Mouse (Mus musculus) adrenal gland, postnatal 0 days (tissue): ENCODE data around the gene Hist1h2an. TPM values are rescaled to one million over a fixed set of nuclear protein-coding genes. Genes with fewer than 3 reads are reported as not detected.

ENCODE experiments used
- microRNA-seq: library from miRNA; unstranded; fragments of <30 nt; microRNA quantifications from one replicate; pipeline ENCODE4, GENCODE M21; 2016; ENCODE audit warnings: borderline replicate concordance; ENCODE audit not compliant: insufficient number of aligned reads
- polyA plus RNA-seq: library from polyadenylated mRNA; unstranded; fragments of >200 nt; fragmentation: Nextera tagmentation; extraction: Ambion mirVana; gene quantifications from 2 replicates; pipeline ENCODE4 v1.2.1, GENCODE M21; 2015

Hist1h2an gene
- 7.6 and 8.2 TPM in 2 replicates for polyA plus RNA-seq

GRCm38 (mm10) chr13:21786899-21787629 lies at the start of gene Hist1h2an, which contains the start of gene Hist1h2bp:
Gene Hist1h2an, minus strand, starts transcription at chr13:21787218.
Gene Hist1h2bp, plus strand, starts transcription at chr13:21787461.

GRCm38 (mm10) chr13:21833461-21833860 lies 46.4 kb upstream of the Hist1h2an start, which contains the start of the genes Hist1h2ap and Hist1h2br:
Gene Hist1h2ap, minus strand, starts transcription at chr13:21833507.
Gene Hist1h2br, plus strand, starts transcription at chr13:21833743.

DNA sequence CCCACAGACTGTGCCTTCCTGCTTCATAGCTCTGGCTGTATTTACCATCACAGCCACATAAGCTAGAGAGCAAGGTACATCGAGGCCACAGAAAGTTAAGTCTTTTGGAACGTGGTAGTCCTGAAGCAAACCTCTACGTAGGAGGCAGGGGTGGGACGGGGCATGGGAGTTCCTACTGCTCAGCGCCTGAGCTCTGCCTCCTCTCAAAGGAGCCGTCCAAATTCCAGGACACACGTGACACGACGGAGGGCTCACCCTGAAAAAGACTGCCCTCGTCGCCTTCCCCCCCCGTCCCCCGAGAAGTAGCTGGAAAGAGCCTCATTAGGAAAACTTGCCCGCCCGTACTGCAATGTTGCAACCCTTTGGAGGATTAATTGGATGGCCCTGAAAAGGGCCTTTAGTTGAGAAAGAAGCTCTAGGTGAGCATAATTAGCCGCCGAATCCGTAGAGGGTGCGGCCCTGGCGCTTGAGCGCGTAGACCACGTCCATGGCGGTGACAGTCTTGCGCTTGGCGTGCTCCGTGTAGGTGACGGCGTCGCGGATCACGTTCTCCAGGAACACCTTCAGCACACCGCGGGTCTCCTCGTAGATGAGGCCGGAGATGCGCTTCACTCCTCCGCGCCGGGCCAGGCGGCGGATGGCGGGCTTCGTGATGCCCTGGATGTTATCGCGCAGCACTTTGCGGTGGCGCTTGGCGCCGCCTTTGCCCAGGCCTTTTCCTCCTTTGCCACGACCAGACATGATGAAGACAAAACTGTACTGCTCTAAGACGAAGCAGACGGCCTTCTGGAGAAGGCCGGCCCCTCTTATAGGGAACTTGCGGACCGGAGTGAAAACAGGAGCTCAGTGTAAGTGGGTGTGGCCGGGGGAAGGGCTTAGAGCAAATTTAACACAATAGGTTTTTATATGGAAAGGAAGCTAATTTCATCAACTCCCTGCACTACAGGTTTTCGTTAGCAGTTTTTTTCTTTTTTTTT lies 44.7 kb upstream of the Hist1h2an start, which contains the start of gene Hist1h4n:
TSS of gene Hist1h4n (minus strand) at position 779 of the 977 bp plus-strand sequence.

DNA sequence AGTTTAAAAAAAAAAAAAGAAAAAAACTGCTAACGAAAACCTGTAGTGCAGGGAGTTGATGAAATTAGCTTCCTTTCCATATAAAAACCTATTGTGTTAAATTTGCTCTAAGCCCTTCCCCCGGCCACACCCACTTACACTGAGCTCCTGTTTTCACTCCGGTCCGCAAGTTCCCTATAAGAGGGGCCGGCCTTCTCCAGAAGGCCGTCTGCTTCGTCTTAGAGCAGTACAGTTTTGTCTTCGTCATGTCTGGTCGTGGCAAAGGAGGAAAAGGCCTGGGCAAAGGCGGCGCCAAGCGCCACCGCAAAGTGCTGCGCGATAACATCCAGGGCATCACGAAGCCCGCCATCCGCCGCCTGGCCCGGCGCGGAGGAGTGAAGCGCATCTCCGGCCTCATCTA lies 24.5 kb upstream of the Hist1h2an start, which contains the start of gene Hist1h4m:
TSS of gene Hist1h4m (plus strand) at position 208 of the 400 bp plus-strand sequence.

GRCm38 (mm10) chr13:21810073-21810472 lies 23.1 kb upstream of the Hist1h2an start, which contains the start of the genes Hist1h2bq and Hist1h2ao:
Gene Hist1h2bq, minus strand, starts transcription at chr13:21810197.
Gene Hist1h2ao, plus strand, starts transcription at chr13:21810465.

DNA sequence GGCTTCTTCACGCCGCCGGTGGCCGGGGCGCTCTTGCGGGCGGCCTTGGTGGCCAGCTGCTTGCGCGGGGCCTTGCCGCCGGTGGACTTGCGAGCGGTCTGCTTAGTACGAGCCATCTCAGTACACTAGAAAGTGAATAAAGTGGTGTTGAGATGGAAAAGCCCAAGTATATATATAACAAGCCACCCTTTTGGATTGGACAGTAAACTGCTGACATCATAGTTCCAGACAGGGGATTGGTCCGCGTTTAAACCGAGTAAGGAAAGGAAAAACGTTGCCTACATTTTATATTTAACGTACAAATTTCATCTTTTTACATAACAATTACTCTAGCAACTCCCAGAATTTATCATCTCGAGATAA lies 3.8 kb downstream of the Hist1h2an start, which contains the start of gene Hist1h3i:
TSS of gene Hist1h3i (minus strand) at position 116 of the 363 bp plus-strand sequence.

GRCm38 (mm10) chr13:21779767-21780731 lies 7.0 kb downstream of the Hist1h2an start, which contains the start of gene Hist1h1b:
Gene Hist1h1b, minus strand, starts transcription at chr13:21780625.

DNA sequence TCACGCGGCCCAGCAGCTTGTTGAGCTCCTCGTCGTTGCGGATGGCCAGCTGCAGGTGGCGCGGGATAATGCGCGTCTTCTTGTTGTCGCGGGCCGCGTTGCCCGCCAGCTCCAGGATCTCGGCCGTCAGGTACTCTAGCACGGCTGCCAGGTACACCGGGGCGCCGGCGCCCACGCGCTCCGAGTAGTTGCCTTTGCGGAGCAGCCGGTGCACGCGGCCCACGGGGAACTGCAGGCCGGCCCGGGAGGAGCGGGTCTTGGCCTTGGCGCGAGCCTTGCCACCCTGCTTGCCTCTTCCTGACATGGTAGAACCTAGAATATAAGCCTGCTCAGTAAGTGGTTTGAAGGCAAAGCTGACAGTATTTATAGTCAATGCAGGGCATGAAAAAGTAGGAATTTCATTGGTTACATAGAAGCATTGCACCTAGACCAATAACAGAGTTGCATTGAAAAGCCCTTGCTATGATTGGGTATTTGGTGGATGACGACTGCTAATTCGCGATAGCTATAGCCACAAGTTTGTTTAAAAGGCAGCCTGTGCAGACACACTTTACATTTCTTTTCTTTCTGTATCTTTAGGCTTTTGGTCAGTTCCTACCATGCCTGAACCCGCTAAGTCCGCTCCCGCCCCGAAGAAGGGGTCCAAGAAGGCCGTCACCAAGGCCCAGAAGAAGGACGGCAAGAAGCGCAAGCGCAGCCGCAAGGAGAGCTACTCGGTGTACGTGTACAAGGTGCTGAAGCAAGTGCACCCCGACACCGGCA lies 33.3 kb downstream of the Hist1h2an start, which contains the start of the genes Hist1h2ak and Hist1h2bn:
TSS of gene Hist1h2ak (minus strand) at position 304 of the 762 bp plus-strand sequence.
TSS of gene Hist1h2bn (plus strand) at position 600 of the 762 bp plus-strand sequence.

GRCm38 (mm10) chr13:21750159-21751017 lies 36.6 kb downstream of the Hist1h2an start, which contains the start of gene Hist1h4k:
Gene Hist1h4k, minus strand, starts transcription at chr13:21750505.

Small RNA genes lying within 50 kb of the gene (microRNA-seq; reads per million reads assigned to microRNA genes)
- not detected for gene Gm19658
- not detected for gene Gm44346
- not detected for gene Gm44454
- gene Gm44466, result not detected

Other genes with a start within 250 kb of the Hist1h2an start
- not detected in 2 replicates for gene Olfr1366, start 244.4 kb downstream of the Hist1h2an start, polyA plus RNA-seq
- gene Olfr1535, start 227.3 kb downstream of the Hist1h2an start, polyA plus RNA-seq, result not detected in 2 replicates
- gene Olfr1364, start 205.5 kb downstream of the Hist1h2an start, polyA plus RNA-seq, result not detected in 2 replicates
- gene Olfr1362, start 173.2 kb downstream of the Hist1h2an start, polyA plus RNA-seq, result not detected in 2 replicates
- not detected in 2 replicates for gene Olfr11, start 144.7 kb downstream of the Hist1h2an start, polyA plus RNA-seq
- not detected in 2 replicates for gene Olfr1361, start 123.8 kb downstream of the Hist1h2an start, polyA plus RNA-seq
- not detected in 2 replicates for gene Olfr1360, start 109.8 kb downstream of the Hist1h2an start, polyA plus RNA-seq
- gene Olfr1359, start 89.1 kb downstream of the Hist1h2an start, polyA plus RNA-seq, result not detected in 2 replicates
- 1.4 TPM in 1 of 2 replicates, not detected in the other for gene Hist1h2bl, start 71.1 kb downstream of the Hist1h2an start, polyA plus RNA-seq
- gene Hist1h2ai, start 70.8 kb downstream of the Hist1h2an start, polyA plus RNA-seq, result 6.6 and 14.9 TPM in 2 replicates
- gene Hist1h3h, start 69.6 kb downstream of the Hist1h2an start, polyA plus RNA-seq, result 0.38 and 2.1 TPM in 2 replicates
- 1.1 and 1.3 TPM in 2 replicates for gene Hist1h2bm, start 65.2 kb downstream of the Hist1h2an start, polyA plus RNA-seq
- 0.39 and 0.77 TPM in 2 replicates for gene Hist1h4j, start 52.2 kb downstream of the Hist1h2an start, polyA plus RNA-seq
- gene Hist1h4k, start 36.7 kb downstream of the Hist1h2an start, polyA plus RNA-seq, result 2.2 and 2.5 TPM in 2 replicates
- 6.3 and 6.9 TPM in 2 replicates for gene Hist1h2ak, start 33.4 kb downstream of the Hist1h2an start, polyA plus RNA-seq
- 0.83 and 1.5 TPM in 2 replicates for gene Hist1h2bn, start 33.1 kb downstream of the Hist1h2an start, polyA plus RNA-seq
- 9.0 and 13.0 TPM in 2 replicates for gene Hist1h1b, start 6.6 kb downstream of the Hist1h2an start, polyA plus RNA-seq
- gene Hist1h3i, start 3.8 kb downstream of the Hist1h2an start, polyA plus RNA-seq, result 55.7 and 74.2 TPM in 2 replicates
- gene Hist1h2bp, start 243 bp upstream of the Hist1h2an start, polyA plus RNA-seq, result 1.4 and 1.8 TPM in 2 replicates
- 1.4 and 6.7 TPM in 2 replicates for gene Hist1h2bq, start 23.0 kb upstream of the Hist1h2an start, polyA plus RNA-seq
- 2.0 TPM in 1 of 2 replicates, not detected in the other for gene Hist1h2ao, start 23.2 kb upstream of the Hist1h2an start, polyA plus RNA-seq
- not detected in 2 replicates for gene Hist1h4m, start 24.5 kb upstream of the Hist1h2an start, polyA plus RNA-seq
- gene Hist1h4n, start 45.0 kb upstream of the Hist1h2an start, polyA plus RNA-seq, result 5.7 and 5.9 TPM in 2 replicates
- 2,226 and 3,319 TPM in 2 replicates for gene Hist1h2ap, start 46.3 kb upstream of the Hist1h2an start, polyA plus RNA-seq
- 1.6 and 7.1 TPM in 2 replicates for gene Hist1h2br, start 46.5 kb upstream of the Hist1h2an start, polyA plus RNA-seq
- 3.3 and 5.1 TPM in 2 replicates for gene Zfp184, start 157.9 kb upstream of the Hist1h2an start, polyA plus RNA-seq
- not detected in 2 replicates for gene Pom121l2, start 194.0 kb upstream of the Hist1h2an start, polyA plus RNA-seq
- 0.69 and 0.87 TPM in 2 replicates for gene Prss16, start 222.5 kb upstream of the Hist1h2an start, polyA plus RNA-seq
- 4.4 TPM in 1 of 2 replicates, not detected in the other for gene Hist1h2ah, start 248.3 kb upstream of the Hist1h2an start, polyA plus RNA-seq
- gene Hist1h2bk, start 248.7 kb upstream of the Hist1h2an start, polyA plus RNA-seq, result 2.2 TPM in 2 replicates